Mouse (Mus musculus): ENCODE measurements around the gene Atp2b4.

DNA sequence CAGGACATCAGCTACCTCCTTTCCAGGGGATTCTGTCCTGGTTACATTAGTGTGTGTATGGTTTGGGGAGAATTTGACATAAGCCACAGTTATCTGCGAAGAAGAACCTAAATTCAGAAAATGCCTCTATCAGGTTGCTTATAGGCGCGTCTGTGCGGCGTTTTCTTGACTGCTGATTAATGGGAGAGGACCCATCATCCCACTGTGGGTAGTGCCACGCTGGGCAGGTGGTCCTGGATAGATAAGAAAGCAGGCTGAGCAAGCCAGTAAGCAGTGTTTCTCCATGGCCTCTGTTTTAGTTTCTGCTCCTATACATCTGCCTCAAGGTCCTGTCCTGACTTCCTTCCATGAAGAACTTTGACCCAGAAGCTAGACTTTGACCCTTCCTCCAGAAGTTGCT lies 43.1 kb upstream of the Atp2b4 start:
- TF ChIP-seq GATA1 (IDR thresholded peaks at IDR 0.05; ENCODE audit: low read depth, low read length), result no peak
- no peak for TF ChIP-seq POLR2AphosphoS2 (IDR thresholded peaks at IDR 0.05; ENCODE audit: low read length)
- no peak for TF ChIP-seq USF2 (IDR thresholded peaks at IDR 0.05; ENCODE audit: borderline replicate concordance in 1 of 2, insufficient read depth in 1 of 2, low read depth in 1 of 2, low read length in 2 of 2)
- no peak for TF ChIP-seq USF1 (IDR thresholded peaks at IDR 0.05; ENCODE audit: low read depth, low read length)
- TF ChIP-seq GABPA (IDR thresholded peaks at IDR 0.05; ENCODE audit: low read depth, low read length), result no peak
- TF ChIP-seq CTCF (IDR thresholded peaks at IDR 0.05 in 2 of 3, conservative IDR thresholded peaks at IDR 0.05 in 1 of 3; ENCODE audit: control insufficient read depth in 1 of 3, insufficient read depth in 1 of 3, low read depth in 2 of 3, low read length in 3 of 3, poor library complexity in 1 of 3, severe bottlenecking in 1 of 3), result no peak
- no peak for TF ChIP-seq HCFC1 (IDR thresholded peaks at IDR 0.05; ENCODE audit: low read depth, low read length)
- no peak for TF ChIP-seq EP300 (IDR thresholded peaks at IDR 0.05; ENCODE audit: low read depth in 1 of 2, low read length in 2 of 2)
- no peak for TF ChIP-seq POLR2A (IDR thresholded peaks at IDR 0.05; ENCODE audit: control insufficient read depth in 1 of 2, insufficient read depth in 1 of 2, low read depth in 1 of 2, low read length in 2 of 2, poor library complexity in 1 of 2)
- no peak for TF ChIP-seq TCF12 (IDR thresholded peaks at IDR 0.05; ENCODE audit: low read depth, low read length)
- TF ChIP-seq TBP (IDR thresholded peaks at IDR 0.05; ENCODE audit: low read depth, low read length), result no peak
- no peak for TF ChIP-seq ZNF384 (IDR thresholded peaks at IDR 0.05; ENCODE audit: low read depth, low read length)
- no peak for TF ChIP-seq KAT2A (conservative IDR thresholded peaks at IDR 0.05; ENCODE audit: low read depth, low read length)

Measured in MEL (cell line).